Mouse (Mus musculus) c-Kit-negative CD71-positive TER-119-positive erythroid progenitor cells, embryonic 14.5 days (primary cell): ENCODE measurements around the gene Dnaja3.
A peak's percentile ranks its signal among the peaks of the same experiment; 100 is the strongest.
"Not testable (repeated sequence)": the region's sequence is repeated elsewhere in the genome, so short reads cannot be mapped to it uniquely, and the experiment has no call there.

Experiments
- DNase-seq: peaks from one replicate; pipeline ENCODE4 v3.0.0-alpha.2; 2013; ENCODE audit warnings: low read depth, low spot score

Dnaja3 gene

GRCm38 (mm10) chr16:4722128-4722914 lies 82.5 kb downstream of the Dnaja3 start:
- no peak for DNase-seq

DNA sequence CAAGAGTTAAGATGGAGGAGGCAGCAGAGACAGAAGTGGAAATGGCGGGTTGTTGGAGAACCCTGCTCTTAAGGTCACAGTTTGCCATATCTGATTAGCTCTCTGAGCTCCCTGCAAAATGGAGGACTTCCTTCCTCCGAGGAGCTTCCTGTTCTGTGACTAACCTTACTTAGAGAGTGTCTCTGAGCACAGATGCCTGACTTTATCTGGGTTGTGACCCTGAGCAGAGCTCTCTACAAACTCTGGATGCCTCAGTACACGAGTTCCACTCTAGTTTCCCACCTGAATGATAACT lies 83.1 kb downstream of the Dnaja3 start:
- no peak for DNase-seq

GRCm38 (mm10) chr16:4725266-4725665 lies 85.5 kb downstream of the Dnaja3 start:
- no peak for DNase-seq

DNA sequence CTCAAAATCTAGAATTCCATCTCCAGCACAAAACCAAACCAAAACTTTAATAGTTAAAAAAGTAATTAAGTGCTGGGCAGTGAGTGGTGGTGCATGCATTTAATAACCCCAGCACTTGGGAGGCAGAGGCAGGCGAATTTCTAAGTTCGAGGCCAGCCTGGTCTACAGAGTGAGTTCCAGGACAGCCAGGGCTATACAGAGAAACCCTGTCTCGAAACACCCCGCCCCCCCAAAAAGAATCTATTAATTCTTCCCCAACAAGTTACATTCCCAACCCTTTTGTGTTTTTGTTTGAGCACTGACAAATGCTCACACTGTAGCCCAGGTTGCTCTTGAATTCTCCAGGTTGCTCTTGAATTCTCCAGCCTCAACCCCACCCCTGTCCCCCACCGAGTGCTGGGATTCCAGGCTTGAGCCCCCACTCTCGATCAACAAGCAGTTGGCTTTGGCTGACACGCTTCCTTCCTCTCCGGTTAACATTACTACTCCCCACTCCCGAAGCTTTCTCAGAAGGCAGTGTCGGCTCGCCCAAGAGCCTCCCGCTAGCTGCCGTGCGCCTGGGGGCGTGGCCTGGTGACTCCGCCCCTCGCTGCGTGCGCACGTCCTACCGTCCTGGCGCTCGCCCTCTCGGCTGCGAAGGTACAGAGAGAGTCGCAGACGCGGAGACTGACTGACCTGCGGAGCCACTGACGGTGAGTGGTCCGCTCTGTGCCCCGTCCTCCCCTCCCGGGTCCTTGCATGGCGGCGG lies 86.2 kb downstream of the Dnaja3 start, which contains the start of gene Hmox2:
TSS of gene Hmox2 (plus strand) at position 582 of the 748 bp plus-strand sequence.
- peak; percentile 88 for DNase-seq

- DNase-seq = no peak
These were observed 86.8 kb downstream of the Dnaja3 start for GRCm38 (mm10) chr16:4726528-4727128.

DNA sequence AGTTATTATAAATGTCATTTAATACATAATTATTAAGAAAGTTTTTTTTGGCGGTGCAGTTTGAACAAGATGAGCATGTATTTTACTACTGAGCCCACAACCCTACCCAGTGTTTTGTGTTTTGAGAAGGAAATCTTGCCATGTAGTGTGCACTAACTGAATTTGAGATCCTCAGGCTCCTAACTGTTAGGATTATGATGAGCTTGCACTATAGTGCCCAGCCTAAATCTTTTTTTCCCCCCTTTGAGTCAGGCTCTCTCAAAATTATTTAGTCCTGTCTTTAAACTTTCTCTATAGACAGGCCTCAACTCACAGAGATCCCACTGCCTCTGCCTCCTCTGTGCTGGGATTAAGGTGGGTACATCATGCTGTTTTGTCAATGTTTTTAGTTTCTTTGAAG lies 87.7 kb downstream of the Dnaja3 start:
- DNase-seq = no peak

DNA sequence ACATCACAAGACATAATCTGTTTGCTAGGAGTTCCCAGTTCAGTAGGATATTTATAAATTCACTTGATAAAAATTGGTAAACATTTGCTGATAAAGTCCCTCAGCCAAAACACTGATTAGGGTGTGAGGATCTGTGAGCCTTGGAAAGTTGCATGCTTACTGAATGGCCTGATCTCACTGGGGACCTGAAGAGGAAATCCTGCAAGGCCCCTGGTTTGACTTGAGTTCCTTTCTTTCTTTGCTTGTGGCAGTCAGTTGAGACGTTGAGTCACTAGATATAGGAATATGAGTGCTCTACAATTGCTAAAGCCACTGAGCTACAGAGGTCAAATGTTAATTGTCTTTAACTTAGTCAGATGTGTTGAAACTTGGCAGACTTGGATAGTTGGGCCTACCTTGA lies 88.2 kb downstream of the Dnaja3 start:
- no peak for DNase-seq

- DNase-seq = no peak
These were observed 91.1 kb downstream of the Dnaja3 start for GRCm38 (mm10) chr16:4730776-4731358.

DNA sequence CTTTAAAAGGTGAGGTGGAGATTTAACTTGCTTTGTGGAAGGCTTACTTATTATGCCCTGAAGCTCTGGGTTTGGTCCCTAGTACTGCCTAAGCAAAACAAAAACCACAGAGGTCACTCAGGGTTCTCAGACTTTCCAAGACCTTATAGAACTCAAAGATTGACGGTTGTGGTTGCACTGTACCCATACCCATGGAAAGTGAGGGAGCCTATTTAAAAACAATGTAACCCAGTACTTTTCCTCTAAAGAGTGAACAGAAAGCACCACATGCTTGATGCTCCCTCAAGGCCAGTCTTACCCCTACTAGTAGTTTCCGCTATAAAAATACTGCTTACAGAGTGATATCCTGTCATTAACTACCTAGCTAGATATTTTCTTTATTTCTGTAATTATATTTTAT lies 96.5 kb downstream of the Dnaja3 start:
- no peak for DNase-seq

- DNase-seq = no peak
These were observed 100.2 kb downstream of the Dnaja3 start for GRCm38 (mm10) chr16:4739994-4740393.

- no peak for DNase-seq
These were observed 102.4 kb downstream of the Dnaja3 start for GRCm38 (mm10) chr16:4742186-4742585.

DNA sequence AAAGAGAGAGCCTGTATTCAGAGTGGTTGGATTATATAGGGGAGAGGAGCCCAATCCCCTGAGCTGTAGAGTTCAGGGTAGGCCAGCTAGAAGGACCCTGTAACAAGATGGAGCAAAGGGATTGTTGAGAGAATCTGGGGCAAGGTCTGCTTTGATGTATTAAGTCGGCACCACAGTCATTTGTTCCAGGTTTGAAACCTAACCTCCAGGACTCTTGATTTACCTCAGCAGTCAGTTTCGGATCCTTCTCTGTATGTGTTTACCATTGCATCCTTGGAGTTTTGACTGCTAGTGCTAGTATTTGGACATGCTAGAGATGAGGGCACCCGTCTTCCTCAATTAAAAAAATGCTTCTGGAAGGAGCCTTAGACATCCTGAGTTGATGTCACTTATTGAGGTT lies 112.4 kb downstream of the Dnaja3 start:
- no peak for DNase-seq

DNA sequence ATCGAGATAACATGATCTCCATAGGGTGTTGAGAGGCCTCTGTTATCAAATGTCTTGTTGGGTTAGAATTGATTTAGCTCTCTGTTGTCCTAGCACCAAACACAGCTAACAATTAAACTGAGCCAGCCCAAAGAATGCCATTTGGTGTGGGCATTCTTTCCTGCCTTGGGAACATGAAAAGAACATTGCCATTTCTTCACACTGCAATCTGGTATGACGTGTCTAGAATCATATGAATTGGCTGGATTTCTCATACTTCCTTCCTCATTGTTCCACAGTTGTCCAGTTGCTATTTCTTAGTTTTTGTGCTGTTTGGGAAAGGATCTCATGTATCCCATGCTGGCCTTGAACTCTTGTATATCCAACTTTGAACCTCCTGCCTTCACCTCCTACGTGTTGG lies 114.3 kb downstream of the Dnaja3 start:
- no peak for DNase-seq

DNA sequence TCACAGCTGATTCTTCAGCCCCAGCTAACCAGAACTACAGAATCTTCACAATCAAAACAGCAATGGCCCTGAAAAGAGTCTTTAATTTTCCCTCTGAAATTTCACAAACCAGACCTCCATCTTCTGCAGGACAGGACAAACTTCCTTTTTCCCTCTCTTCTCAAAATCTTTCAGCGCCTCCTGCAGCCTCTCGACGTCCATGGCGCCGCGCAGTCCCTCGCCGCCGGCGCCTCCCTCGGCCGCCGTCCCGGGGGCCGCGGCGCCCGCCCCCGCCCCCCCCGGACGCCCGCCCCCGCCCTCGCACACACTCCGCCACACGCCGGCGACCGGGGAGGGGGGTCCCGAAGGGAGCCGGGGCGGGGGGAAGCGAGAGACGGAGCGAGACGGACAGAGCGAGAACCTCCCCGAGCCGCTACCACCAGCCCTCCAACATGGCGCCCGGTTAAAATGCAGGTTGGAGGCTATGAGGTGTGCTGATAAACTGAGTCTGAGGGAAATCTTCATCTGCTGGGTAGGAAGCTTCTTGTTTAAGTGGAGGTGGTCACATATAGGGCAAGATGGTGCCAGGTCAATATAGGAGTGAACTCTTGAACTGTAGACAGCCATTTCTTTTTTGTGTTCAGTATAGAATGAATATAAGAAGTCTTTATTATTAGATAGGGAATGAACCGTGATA lies 117.0 kb downstream of the Dnaja3 start:
- not testable (repeated sequence) for DNase-seq
